Mouse (Mus musculus): ENCODE data around the gene Rcan2.

GRCm38 (mm10) chr17:44027311-44027710, 226.2 kb downstream of the Rcan2 start:
- TF ChIP-seq CTCF (IDR thresholded peaks at IDR 0.05; ENCODE audit: insufficient read depth, low read depth, low read length), result no peak
- no peak for TF ChIP-seq POLR2A (IDR thresholded peaks at IDR 0.05; ENCODE audit: insufficient read depth, low read depth, low read length)

Data from olfactory bulb, adult 2 months (tissue).